Mouse (Mus musculus) adrenal gland, postnatal 36 days (tissue): ENCODE measurements around the gene Fes. TPM values are rescaled to one million over a fixed set of nuclear protein-coding genes. Genes with fewer than 3 reads are reported as not detected.

Source experiments
- DNase-seq, 2 experiments: peaks; one replicate each; pipeline ENCODE4 v3.0.0; 2021; ENCODE audit warnings: mixed read lengths in 1 of 2
- total RNA-seq, 2 experiments: library from RNA; stranded (reverse); gene quantifications; 2 replicates each; pipeline ENCODE4 v1.2.3; 2021

The Fes gene
- total RNA-seq, 2 experiments from 2014 or later, result 7.5 to 11.4 TPM

DNA sequence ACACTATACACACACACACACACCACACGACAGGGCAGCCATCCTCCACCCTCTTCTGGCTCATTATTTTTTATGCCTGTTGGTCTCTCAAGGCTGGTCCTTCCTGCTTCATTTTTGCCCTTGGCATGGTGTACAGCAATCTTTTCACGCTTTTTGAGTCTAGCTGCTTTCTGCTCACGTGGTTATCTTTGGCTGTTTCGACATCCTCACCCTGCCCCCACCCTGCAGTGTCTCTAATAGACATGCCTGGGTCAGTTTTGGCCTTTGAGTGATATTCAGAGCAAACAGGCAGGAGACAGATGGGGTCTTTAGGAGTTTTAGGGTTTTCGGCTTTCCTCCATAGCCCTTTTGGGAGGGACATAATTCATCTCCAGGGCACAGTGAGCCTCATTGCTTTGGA, 40.9 kb downstream of the Fes start:
- DNase-seq, result peak in 1 of 2 experiments; percentile 47

DNA sequence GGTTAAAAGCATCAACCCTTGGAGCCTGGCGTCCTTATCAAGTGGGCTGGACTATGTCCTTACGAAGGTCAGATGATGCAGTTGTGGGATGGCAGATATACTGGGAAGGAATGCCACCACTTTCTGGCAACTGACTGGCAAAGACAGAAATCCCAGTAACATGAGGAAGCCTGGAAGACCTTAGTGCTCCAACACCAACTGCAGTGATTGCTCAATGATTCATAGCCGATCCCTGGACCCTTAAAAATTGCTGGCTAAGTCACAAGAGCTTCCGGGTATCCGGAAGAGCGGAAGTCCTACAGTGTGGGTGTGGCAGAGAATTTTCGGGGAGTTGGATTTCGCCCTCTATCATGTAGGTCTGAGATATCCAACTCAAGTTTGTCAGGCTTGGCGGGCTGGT, 41.6 kb downstream of the Fes start:
- no peak for DNase-seq

DNA sequence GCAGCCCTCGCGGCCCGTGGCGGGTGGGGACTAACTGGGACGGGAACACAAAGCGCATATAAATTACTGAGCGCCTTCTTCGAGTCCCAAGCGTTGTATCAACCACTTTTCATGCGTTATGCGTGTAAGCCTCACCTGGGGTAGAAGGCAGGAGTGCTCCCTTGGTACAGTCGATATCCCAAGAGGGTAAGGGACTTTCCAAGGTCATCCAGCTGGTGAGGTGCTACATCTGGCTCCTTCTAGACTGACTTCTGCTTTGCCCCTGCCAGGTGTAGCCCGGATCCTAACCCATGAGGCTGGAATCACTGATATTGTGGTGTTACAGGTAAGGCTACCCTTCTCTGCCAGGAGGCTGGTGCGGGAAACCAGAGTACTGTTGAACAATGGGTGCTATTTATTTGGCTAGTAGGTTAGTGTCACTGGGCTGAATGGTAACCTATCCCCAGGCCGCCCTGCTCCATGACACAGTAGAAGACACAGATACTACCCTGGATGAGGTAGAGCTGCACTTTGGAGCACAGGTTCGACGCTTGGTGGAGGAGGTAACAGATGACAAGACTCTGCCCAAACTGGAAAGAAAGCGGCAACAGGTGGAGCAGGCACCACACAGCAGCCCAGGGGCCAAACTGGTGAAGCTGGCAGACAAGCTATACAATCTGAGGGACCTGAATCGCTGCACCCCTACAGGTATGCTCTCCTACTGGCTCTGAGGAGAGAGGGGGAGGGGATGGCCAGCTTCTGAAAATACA, 44.3 kb downstream of the Fes start:
- no peak for DNase-seq

DNA sequence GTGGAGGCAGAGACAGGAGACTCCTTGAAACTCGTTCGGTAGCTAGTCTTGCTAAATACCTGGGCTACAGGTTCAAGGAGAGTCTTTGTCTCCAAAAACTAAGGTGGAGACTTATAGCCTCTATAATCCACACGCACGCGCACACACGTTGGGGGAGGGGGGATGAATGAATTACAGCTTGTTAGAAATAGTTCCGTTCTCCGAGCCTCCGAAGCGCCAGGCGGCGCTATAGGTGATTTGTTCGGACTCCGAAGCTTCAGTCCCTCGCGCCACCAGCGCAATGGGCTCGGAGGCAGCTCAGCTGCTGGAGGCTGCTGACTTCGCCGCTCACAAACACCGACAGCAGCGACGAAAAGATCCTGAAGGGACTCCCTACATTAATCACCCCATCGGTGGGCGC, 44.9 kb downstream of the Fes start, which contains the start of gene Hddc3:
TSS of gene Hddc3 (plus strand) at position 247 of the 400 bp plus-strand sequence.
- DNase-seq, result peak; percentile 93 to 94

DNA sequence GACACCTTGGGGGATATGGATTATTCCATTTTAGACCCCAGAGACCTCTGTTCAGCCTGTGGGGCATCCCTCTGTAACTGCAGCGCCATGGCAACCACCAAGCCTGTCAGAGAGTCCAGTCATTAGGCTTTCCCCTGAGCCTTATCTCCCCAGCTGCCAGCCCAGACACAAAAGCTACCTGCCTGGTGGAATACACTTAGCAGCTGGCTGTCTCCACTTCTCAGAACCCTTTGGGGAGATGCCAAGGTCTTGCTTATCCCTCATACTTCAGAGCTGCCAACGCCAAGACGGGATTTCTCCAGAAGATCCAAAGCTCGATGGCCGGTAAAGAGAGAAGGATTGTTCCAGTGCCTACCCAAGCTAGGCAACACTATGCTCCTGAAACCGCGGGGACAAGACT, 46.0 kb downstream of the Fes start:
- DNase-seq, result no peak

DNA sequence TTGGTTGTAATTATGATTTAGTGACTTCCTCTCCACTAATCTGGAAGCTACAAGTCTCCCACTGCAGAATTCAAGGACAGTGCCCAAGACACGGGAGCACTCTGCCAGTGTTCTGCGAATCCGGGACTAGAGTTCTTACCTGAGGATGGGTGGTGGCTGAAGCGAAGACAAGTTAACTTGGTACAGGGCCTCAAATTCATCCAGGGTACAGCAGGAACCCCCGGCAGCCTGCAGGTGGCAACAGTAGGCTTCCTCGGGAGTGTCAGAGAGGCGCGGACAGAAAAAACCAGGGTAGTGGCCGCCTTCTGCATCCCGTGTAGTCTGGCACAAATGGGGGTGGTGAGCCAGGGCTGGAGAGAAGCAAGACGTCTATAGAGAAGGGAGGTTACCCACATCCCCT, 47.0 kb downstream of the Fes start, which contains the start of gene Unc45a:
TSS of gene Unc45a (minus strand) at position 213 of the 400 bp plus-strand sequence.
- DNase-seq, result peak; percentile 80 to 84

DNA sequence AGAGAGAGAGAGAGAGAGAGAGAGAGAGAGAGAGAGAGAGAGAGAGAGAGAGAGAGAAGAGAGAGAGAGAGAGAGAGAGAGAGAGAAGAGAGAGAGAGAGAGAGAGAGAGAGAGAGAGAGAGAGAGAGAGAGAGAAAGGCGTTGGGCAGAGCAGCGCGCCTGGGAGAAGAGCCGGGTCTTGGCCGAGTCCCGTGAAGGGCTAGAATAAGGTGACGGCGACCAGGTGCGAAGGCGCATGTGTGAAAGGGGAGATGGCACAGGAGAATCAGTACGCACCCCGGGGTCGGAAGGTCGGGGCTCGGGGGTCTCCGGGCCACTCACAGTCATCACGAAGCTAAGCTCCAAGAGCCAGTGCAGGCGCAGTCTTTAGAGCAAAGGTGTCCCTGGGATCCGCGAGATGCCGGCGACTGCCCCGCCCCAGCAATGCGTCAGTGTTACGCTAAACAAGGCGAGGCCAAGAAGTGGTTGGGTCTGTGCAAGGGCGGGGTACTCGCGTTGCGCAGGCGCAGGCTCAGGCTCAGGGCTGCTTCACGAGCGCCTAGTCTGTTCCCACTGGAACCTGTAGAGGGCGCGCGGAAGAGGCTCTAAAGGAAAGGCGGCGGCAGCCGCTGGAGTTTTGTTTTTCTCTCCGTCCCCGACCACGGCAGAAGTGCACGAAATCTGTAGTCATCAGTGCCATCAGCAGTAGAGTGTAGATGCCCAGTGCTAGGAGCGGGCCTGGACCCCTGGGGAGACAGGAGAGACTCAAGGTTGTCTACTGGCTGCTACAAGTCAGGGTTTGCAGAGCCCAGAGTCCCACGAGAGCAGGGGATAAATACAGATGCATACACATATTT, 47.7 kb downstream of the Fes start:
- peak; percentile 99 for DNase-seq

DNA sequence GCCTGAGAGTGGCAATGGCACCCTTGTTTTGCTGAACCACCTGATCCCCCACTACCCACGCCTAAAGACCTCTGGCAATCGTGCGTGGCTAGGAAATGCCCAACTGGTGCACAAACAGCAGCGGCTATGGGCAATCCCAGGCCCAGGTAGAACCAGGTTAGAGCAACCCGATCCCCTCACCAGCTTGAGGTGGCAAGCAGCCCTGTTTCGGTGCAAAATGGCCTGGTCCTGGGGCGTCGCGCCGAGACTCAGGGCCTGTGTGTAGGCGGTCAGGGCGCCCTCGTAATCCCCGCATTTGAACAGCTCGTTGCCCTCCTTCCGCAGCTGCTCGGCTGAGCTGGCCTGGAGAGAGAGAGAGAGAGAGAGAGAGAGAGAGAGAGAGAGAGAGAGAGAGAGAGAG, 48.4 kb downstream of the Fes start:
- peak in 1 of 2 experiments; percentile 46 for DNase-seq

DNA sequence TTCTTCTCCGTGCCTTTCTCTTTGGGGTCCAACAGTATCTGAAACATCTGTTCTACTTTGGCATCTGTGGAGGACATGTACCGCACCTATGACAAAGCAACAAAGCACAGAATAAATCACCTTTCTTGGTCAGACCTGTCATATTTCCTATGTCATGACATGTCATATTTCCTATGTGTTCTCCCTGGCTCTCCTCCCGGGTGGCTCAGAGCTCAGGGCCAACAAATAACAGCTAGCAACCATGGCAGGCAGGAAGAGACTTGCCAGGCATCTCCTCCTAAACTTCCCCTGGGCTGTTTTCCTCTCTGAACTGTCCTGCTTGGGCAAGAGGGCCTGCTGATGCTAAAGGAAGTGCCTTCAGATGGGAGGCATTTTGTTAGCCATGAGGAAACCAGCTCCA, 50.8 kb downstream of the Fes start:
- no peak for DNase-seq

DNA sequence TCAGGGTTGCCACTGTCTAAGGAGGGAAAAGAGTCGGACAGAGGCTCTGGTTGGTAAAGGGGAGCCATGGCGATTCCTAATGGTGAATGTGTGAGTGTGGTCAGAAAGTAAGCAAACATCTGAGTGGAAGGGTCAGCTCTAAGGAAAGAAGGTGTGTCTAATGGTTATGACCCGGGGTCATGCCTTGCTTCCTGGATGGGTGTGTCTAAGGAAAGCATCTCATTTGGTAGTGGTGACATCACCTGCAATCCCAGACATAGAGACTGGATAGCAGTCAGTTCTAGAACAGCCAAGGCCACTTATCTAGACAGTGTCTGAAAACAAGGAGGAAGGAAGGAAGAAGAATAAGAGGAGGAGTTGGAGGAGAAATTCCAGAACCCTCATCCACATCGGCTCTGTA, 52.9 kb downstream of the Fes start:
- DNase-seq, result no peak

DNA sequence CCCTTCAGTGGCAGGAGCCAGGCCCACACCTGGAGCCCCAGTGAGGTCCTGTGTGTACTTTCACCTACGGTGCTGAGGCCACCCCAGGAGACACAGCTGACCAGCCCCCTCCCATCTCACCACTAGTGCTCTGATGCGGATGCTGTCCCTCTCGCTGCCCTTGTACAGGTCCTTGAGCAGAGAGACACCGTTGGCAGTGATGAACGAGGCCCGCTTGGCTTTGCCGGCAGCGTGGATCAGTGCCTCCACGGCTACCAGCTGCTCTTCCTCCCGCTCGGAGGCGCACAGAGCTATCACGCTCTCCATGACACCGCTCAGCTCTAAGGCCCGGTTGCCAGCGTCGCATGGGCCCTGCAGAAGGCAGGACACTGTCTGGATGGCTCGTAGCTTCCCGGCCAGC, 56.3 kb downstream of the Fes start:
- peak; percentile 63 to 66 for DNase-seq

DNA sequence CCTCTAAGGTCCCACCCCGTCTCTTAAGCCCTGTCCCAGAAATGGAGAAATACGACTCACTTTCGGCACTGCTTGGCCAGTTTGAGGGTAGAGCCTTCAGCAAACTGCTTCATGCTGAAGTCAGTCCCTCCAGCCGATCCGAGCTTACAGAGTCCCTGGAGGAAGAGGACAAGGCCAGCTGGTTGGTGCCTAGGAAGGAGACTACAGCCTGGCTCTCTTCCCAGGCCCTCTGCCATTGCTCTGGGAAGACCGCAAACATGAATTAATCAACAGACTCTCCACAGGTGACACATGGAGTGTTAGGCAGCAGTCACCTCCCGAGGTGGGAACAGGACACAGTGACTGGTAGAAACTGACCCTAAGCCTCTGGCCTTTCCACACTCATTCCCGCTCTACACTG, 57.5 kb downstream of the Fes start:
- DNase-seq, result no peak

Other genes starting within 250 kb of the Fes start
- gene Sema4b, start 201.1 kb downstream of the Fes start, total RNA-seq, result 10 to 100 TPM; 47.3 to 57.2 TPM
- 10 to 100 TPM; 65.1 to 70.1 TPM for gene Cib1, start 155.1 kb downstream of the Fes start, total RNA-seq
- 1 to 10 TPM; 3.8 to 3.9 TPM for gene Gdpgp1, start 155.1 kb downstream of the Fes start, total RNA-seq
- under 1 TPM; 0.59 to 0.83 TPM for gene Ttll13, start 141.6 kb downstream of the Fes start, total RNA-seq
- 10 to 100 TPM; 43.1 to 58.6 TPM for gene Ngrn, start 126.7 kb downstream of the Fes start, total RNA-seq
- gene Vps33b, start 118.3 kb downstream of the Fes start, total RNA-seq, result 10 to 100 TPM; 19.1 to 31.5 TPM
- 10 to 100 TPM; 12.4 to 12.8 TPM for gene Prc1, start 93.5 kb downstream of the Fes start, total RNA-seq
- 10 to 100 TPM in 1 of 2 experiments, 1 to 10 TPM in 1; 8.9 to 12.0 TPM for gene Rccd1, start 63.5 kb downstream of the Fes start, total RNA-seq
- 10 to 100 TPM; 55.0 to 74.8 TPM for gene Unc45a, start 46.9 kb downstream of the Fes start, total RNA-seq
- gene Hddc3, start 44.8 kb downstream of the Fes start, total RNA-seq, result 10 to 100 TPM; 30.0 to 40.7 TPM
- 10 to 100 TPM; 81.4 to 94.8 TPM for gene Man2a2, start 16.6 kb downstream of the Fes start, total RNA-seq
- 100 to 1,000 TPM; 155 to 170 TPM for gene Furin, start 17.5 kb upstream of the Fes start, total RNA-seq
- gene Blm, start 147.2 kb upstream of the Fes start, total RNA-seq, result 1 to 10 TPM; 3.4 to 3.9 TPM